Mouse (Mus musculus): Measurements from ENCODE around the gene 1700021F07Rik. TPM values are rescaled to one million over a fixed set of nuclear protein-coding genes. Genes with fewer than 3 reads are reported as not detected.

1700021F07Rik gene
- polyA plus RNA-seq, 1 experiment = not detected

DNA sequence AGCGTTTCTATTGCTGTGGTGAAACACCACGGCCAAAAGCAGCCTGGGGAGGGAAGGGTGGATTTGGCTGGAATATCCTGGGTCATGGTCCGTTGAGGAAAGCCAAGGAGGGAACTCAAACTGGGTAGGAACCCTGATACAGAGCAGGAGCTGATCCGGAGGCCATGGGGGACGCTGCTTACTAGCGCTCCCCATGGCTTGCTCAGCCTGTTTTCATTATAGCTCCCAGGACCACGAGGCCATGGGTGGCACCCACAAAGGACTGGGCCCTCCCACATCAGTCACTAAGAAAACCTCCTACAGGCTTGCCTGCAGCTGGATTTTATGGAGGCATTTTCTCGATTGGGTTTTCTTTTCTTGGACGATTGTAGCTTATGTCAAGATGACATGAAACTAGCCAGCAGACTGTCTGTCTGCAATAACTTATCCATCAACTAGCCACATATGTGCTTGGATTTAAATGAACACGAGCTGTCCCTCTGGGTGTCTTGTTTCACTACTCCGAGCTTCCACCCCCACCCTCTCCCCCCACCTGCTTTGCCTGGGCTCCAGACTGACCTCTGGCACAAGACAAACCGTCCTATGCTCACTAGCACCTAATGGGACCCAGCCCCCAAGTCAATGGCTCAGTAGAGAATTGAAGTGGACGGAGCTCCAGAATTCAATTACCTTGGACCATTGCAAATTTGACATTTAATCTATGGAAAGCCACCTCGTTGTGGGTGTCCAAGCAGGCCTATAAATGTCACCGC is 10.5 kb downstream of the 1700021F07Rik start:
- Histone ChIP-seq H3K36me3 (ENCODE audit: control insufficient read depth) (no peaks in the 10 kb centered on the region), H3K27me3 (ENCODE audit: control insufficient read depth) (no peaks in the 10 kb centered on the region), H3K4me3 (replicated peaks) (no peak overlapping the region), H3K9me3 (ENCODE audit: control insufficient read depth, low read length) (no peaks in the 10 kb centered on the region), H3K4me1 (ENCODE audit: control insufficient read depth) (no peaks in the 10 kb centered on the region)
- no peak for TF ChIP-seq GATA1 (IDR thresholded peaks at IDR 0.05; ENCODE audit: low read length)
- no peak for TF ChIP-seq TAL1 (IDR thresholded peaks at IDR 0.05; ENCODE audit: low read length)

DNA sequence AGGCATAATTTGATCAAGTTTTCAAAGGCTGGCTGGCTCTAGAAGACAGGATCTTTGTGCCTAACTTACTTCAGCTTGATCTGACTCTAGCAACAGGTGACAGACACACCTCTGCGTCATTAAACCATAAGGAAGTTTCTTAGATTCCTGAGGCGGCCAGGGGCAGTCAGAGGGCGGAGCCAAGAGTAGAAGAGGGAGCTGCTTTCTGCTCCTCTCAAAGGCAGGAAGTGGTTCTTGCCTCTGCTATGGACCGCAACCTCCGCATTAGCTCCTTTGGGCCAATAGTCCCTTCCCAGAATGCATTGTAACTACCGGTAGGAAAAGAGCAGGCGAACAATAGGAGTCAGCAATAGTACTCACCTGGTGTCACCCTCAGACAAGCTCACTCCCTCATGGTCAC is 12.2 kb downstream of the 1700021F07Rik start:
- H3K9me3 ChIP-seq (ENCODE audit: control insufficient read depth, low read length) = no peaks in the 10 kb centered on the region
- H3K27me3 ChIP-seq (ENCODE audit: control insufficient read depth) = no peaks in the 10 kb centered on the region

DNA sequence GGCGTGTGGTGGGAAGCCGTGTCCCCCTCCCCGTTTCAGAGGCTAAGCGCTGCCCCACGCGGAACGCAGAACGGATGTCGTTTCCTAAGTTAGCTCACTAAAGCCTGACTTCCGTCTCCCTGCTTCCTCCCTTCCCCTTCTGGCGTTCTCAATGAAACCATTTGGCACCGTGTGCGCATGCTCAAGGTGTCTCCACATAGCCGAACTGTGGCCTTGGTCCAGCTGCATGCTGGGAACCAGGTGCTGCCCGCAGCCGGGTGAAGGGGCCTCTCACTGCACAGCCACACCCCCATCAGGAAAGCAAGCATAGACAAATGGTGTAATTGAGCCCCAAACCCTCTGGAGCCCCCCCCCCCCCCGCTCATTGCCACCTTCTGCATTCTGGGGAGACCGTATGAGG is 13.0 kb downstream of the 1700021F07Rik start:
- H3K36me3 ChIP-seq (ENCODE audit: control insufficient read depth) = no peaks in the 10 kb centered on the region
- no peaks in the 10 kb centered on the region for H3K27me3 ChIP-seq (ENCODE audit: control insufficient read depth)
- H3K9me3 ChIP-seq (ENCODE audit: control insufficient read depth, low read length) = no peaks in the 10 kb centered on the region

More for the DNA sequence above, 12.2 kb downstream of the 1700021F07Rik start:
- Histone ChIP-seq H3K4me1 (ENCODE audit: control insufficient read depth) (no peaks in the 10 kb centered on the region), H3K4me3 (replicated peaks) (no peak overlapping the region), H3K36me3 (ENCODE audit: control insufficient read depth) (no peaks in the 10 kb centered on the region)
- TF ChIP-seq TAL1 (IDR thresholded peaks at IDR 0.05; ENCODE audit: low read length) (no peak), GATA1 (IDR thresholded peaks at IDR 0.05; ENCODE audit: low read length) (no peak)

DNA sequence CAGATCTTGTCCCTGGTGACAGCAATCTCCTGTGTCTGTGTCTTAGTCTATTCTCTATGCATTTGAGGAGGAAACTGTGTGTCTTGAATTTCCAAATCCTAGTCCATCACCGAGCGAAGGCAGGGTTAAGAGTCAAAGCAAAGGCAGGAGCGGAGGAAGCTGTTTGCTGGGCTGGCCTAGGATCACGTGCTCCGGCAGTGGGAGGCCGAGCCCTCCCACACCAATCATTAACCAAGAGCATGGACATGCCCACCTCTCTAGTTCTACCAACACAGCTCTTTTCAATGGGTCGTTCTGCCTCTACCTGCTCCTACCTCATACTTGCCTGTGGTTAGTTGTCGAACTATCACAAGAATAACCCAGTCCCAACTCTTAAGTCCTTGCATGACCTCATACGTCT is 13.5 kb downstream of the 1700021F07Rik start:
- H3K9me3 ChIP-seq (ENCODE audit: control insufficient read depth, low read length) = no peaks in the 10 kb centered on the region
- H3K4me1 ChIP-seq (ENCODE audit: control insufficient read depth) = no peaks in the 10 kb centered on the region
- H3K27me3 ChIP-seq (ENCODE audit: control insufficient read depth) = no peaks in the 10 kb centered on the region

More for the DNA sequence above, 13.0 kb downstream of the 1700021F07Rik start:
- no peak overlapping the region for H3K4me3 ChIP-seq (replicated peaks)
- H3K4me1 ChIP-seq (ENCODE audit: control insufficient read depth) = no peaks in the 10 kb centered on the region
- no peak for TF ChIP-seq TAL1 (IDR thresholded peaks at IDR 0.05; ENCODE audit: low read length)
- TF ChIP-seq GATA1 (IDR thresholded peaks at IDR 0.05; ENCODE audit: low read length) = no peak

DNA sequence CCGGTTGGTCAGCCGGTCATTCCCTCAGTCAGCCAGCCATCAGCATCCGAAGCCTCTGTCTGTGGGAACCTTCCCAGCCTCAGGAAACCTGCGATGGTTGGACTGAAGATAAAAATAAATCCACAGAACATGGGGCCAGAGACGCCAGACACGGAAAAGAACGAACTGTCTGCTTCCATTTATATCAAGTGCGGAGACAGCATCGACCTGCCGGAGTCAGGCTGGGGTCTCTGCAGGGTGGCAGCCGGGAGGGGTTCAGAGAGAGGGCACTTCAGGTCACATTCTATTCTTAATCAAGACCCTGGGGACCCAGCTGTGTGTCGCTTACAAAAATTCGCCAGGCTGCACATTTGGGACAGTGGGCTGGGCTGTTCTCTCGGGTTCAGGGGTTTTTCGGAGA is 17.4 kb downstream of the 1700021F07Rik start:
- H3K4me3 ChIP-seq (replicated peaks) = no peak overlapping the region
- no peaks in the 10 kb centered on the region for H3K36me3 ChIP-seq (ENCODE audit: control insufficient read depth)
- no peaks in the 10 kb centered on the region; the same call in 1 of the 2 replicates for H3K9me3 ChIP-seq (ENCODE audit: control insufficient read depth, low read length)
- TF ChIP-seq GATA1 (IDR thresholded peaks at IDR 0.05; ENCODE audit: low read length) (no peak), TAL1 (IDR thresholded peaks at IDR 0.05; ENCODE audit: low read length) (no peak)
- peaks cover 2% of the 10 kb centered on the region; the same call in 1 of the 2 replicates for H3K27me3 ChIP-seq (ENCODE audit: control insufficient read depth)
- no peaks in the 10 kb centered on the region for H3K4me1 ChIP-seq (ENCODE audit: control insufficient read depth)

More for the DNA sequence above, 13.5 kb downstream of the 1700021F07Rik start:
- H3K36me3 ChIP-seq (ENCODE audit: control insufficient read depth) = no peaks in the 10 kb centered on the region
- no peak overlapping the region for H3K4me3 ChIP-seq (replicated peaks)
- TF ChIP-seq GATA1 (IDR thresholded peaks at IDR 0.05; ENCODE audit: low read length) = no peak
- no peak for TF ChIP-seq TAL1 (IDR thresholded peaks at IDR 0.05; ENCODE audit: low read length)

DNA sequence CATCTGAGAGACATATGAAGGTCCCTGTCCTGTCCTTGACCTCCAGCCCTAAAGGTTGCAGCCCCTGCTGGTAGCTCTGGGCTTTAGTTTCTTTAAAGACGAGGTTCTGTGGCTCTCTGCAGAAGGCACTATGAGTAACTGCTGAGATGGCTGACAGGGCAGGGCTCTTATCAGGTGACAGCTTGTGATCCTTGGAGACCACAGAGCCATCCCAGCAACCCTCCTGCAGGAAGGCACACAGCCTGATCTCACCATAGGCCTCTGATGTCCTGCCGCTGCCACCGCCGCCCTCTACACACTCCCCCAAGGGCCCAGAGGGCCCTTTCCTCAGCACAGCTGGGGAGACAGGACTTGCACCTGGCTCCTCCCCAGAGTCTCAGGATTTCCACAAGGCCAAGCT is 19.4 kb downstream of the 1700021F07Rik start:
- Histone ChIP-seq H3K36me3 (ENCODE audit: control insufficient read depth) (no peaks in the 10 kb centered on the region), H3K4me3 (replicated peaks) (no peak overlapping the region), H3K9me3 (ENCODE audit: control insufficient read depth, low read length) (no peaks in the 10 kb centered on the region; the same call in 1 of the 2 replicates), H3K4me1 (ENCODE audit: control insufficient read depth) (no peaks in the 10 kb centered on the region), H3K27me3 (ENCODE audit: control insufficient read depth) (peaks cover 2% of the 10 kb centered on the region; the same call in 1 of the 2 replicates)
- TF ChIP-seq GATA1 (IDR thresholded peaks at IDR 0.05; ENCODE audit: low read length) (no peak), TAL1 (IDR thresholded peaks at IDR 0.05; ENCODE audit: low read length) (no peak)

DNA sequence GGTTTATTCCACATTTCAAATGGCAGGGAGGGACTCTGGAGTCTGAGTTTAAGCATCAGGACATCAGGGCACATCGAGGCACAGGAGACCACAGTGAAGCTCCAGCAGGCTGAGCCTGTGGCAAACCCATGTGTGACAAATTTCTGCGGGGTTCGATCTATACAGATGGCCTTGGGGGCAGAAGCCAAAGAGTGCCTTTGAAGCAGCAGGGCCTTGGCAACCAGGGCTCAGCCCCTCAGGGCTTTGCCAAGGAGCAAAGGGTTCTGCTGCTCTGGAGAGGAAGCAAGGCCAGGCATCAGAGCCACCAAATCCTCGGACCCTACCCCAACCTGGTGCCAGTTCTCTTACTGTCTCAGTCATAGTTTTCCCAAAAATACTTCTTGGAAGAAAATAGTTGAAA is 20.3 kb downstream of the 1700021F07Rik start:
- Histone ChIP-seq H3K9me3 (ENCODE audit: control insufficient read depth, low read length) (no peaks in the 10 kb centered on the region; the same call in 1 of the 2 replicates), H3K4me1 (ENCODE audit: control insufficient read depth) (no peaks in the 10 kb centered on the region), H3K36me3 (ENCODE audit: control insufficient read depth) (no peaks in the 10 kb centered on the region), H3K4me3 (replicated peaks) (no peak overlapping the region), H3K27me3 (ENCODE audit: control insufficient read depth) (peaks cover 2% of the 10 kb centered on the region; the same call in 1 of the 2 replicates)
- no peak for TF ChIP-seq GATA1 (IDR thresholded peaks at IDR 0.05; ENCODE audit: low read length)
- no peak for TF ChIP-seq TAL1 (IDR thresholded peaks at IDR 0.05; ENCODE audit: low read length)

DNA sequence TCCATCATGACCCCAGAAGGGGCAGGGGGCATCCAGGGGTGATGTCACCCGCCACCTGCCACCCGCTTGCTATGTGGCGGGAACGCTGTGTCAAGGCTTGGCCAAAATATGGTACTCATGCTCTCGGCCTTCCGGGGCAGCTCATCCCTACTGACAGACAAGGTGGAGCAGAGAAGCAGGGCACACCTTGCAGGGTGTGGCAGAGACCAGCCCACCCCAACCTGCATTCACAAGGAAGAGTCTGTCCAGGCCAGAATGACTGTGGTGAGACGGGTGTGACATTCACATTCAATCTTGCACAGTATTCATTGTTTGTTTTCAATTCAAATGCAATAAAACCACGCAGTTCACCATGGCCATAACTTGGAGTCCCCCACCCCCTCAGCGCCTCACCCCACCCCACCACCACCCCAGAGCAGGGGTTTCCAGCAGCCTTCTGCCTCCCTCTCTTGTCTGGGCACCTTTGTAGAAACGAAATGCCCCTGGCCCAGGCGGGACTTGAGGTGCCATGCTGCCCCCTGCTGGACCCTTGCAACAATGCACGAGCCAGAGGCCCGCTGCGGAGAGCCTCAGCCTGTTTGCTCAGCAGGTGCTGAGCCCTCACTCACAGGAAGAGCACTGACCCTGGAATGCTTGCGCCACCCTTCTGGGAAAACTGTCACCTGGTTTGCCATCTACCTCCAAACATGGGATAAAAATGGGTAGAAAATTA is 23.8 kb downstream of the 1700021F07Rik start:
- H3K9me3 ChIP-seq (ENCODE audit: control insufficient read depth, low read length) = no peaks in the 10 kb centered on the region; the same call in 1 of the 2 replicates
- H3K4me3 ChIP-seq (replicated peaks) = no peak overlapping the region
- TF ChIP-seq TAL1 (IDR thresholded peaks at IDR 0.05; ENCODE audit: low read length) (no peak), GATA1 (IDR thresholded peaks at IDR 0.05; ENCODE audit: low read length) (no peak)
- peaks cover 2% of the 10 kb centered on the region; the same call in 1 of the 2 replicates for H3K27me3 ChIP-seq (ENCODE audit: control insufficient read depth)
- H3K36me3 ChIP-seq (ENCODE audit: control insufficient read depth) = no peaks in the 10 kb centered on the region
- H3K4me1 ChIP-seq (ENCODE audit: control insufficient read depth) = no peaks in the 10 kb centered on the region

DNA sequence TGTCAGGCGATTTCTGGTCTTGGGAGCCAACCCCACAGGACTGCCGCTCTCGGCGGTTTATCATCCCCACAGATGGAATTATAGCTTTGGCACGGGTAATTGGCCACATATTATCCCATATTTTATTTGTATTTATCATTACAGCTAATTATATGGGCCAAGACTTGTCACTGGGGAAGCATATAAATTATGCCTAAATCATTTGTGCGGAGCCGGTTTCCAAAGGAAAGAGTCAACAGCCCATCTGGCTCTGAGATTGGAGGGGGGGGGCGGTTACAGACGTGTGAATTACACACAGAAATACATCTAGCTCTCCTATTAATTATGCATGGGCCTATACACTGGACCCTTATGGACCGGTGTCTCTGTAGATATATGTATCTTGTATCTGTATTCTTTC is 26.9 kb downstream of the 1700021F07Rik start:
- Histone ChIP-seq H3K4me1 (ENCODE audit: control insufficient read depth) (no peaks in the 10 kb centered on the region), H3K27me3 (ENCODE audit: control insufficient read depth) (no peaks in the 10 kb centered on the region), H3K4me3 (replicated peaks) (no peak overlapping the region), H3K9me3 (ENCODE audit: control insufficient read depth, low read length) (no peaks in the 10 kb centered on the region), H3K36me3 (ENCODE audit: control insufficient read depth) (no peaks in the 10 kb centered on the region)
- no peak for TF ChIP-seq TAL1 (IDR thresholded peaks at IDR 0.05; ENCODE audit: low read length)
- TF ChIP-seq GATA1 (IDR thresholded peaks at IDR 0.05; ENCODE audit: low read length) = no peak

All from erythroblast, embryonic 14.5 days (primary cell).